Mouse (Mus musculus) hindbrain, embryonic 13.5 days (tissue): ENCODE measurements around the gene Cnot3. TPM values are rescaled to one million over a fixed set of nuclear protein-coding genes. Genes with fewer than 3 reads are reported as not detected.
A peak's percentile ranks its signal among the peaks of the same experiment; 100 is the strongest.

ENCODE experiments used
- ATAC-seq: fragments of 200-750 bp; cut with Nextera tagmentation; 2 replicates; pipeline ENCODE4 v1.8.0; 2017; ENCODE audit warnings: moderate TSS enrichment; ENCODE audit not compliant: low FRiP score
- H3K27ac ChIP-seq: fragments of 300-500 bp; sonication (generic); 2 replicates; pipeline ENCODE4 v1.5.1; 2015; ENCODE audit warnings: inconsistent platforms, mild to moderate bottlenecking, moderate library complexity
- H3K27me3 ChIP-seq: fragments of 300-500 bp; sonication (generic); 2 replicates; pipeline ENCODE4 v1.6.1; 2015; ENCODE audit warnings: mild to moderate bottlenecking, inconsistent platforms
- H3K36me3 ChIP-seq: fragments of 300-500 bp; sonication (generic); 2 replicates; pipeline ENCODE4 v1.6.1; 2015; ENCODE audit warnings: mild to moderate bottlenecking, inconsistent platforms
- H3K4me1 ChIP-seq: fragments of 300-500 bp; sonication (generic); replicated peaks from 2 replicates; pipeline ENCODE4 v1.6.1; 2015; ENCODE audit warnings: inconsistent platforms
- H3K4me2 ChIP-seq: fragments of 300-500 bp; sonication (generic); 2 replicates; pipeline ENCODE4 v1.6.1; 2015; ENCODE audit warnings: inconsistent platforms, mild to moderate bottlenecking, moderate library complexity
- H3K4me3 ChIP-seq: fragments of 300-500 bp; sonication (generic); 2 replicates; pipeline ENCODE4 v1.5.1; 2015; ENCODE audit warnings: mild to moderate bottlenecking, inconsistent platforms
- H3K9ac ChIP-seq: fragments of 300-500 bp; sonication (generic); 2 replicates; pipeline ENCODE4 v1.6.1; 2015; ENCODE audit warnings: mild to moderate bottlenecking, inconsistent platforms
- H3K9me3 ChIP-seq: fragments of 300-500 bp; sonication (generic); 2 replicates; pipeline ENCODE4 v1.6.1; 2016; ENCODE audit warnings: inconsistent platforms
- WGBS: fragments of 180-500 bp; shearing (Covaris S2); methylation state at CpG from one replicate; pipeline ENCODE4 v1.1.7; 2015; 5-methylcytosine and 5-hydroxymethylcytosine counted together
- polyA plus RNA-seq: library from polyadenylated mRNA; unstranded; fragments of >200 nt; fragmentation: Nextera tagmentation; extraction: Ambion mirVana; gene quantifications from 2 replicates; pipeline ENCODE4 v1.2.1, GENCODE M21; 2015

Cnot3 gene
- polyA plus RNA-seq, 1 experiment from 2014 or later: 47.1 TPM

- Histone ChIP-seq H3K27ac (no peak overlapping the region), H3K9ac (no peak overlapping the region), H3K36me3 (peaks cover 93% of the 10 kb centered on the region), H3K4me1 (peaks cover 12% of the 10 kb centered on the region), H3K4me3 (no peak overlapping the region), H3K9me3 (no peaks in the 10 kb centered on the region), H3K4me2 (no peak overlapping the region), H3K27me3 (no peaks in the 10 kb centered on the region)
- 95% methylated on average over 14 of the region's 14 CpGs for WGBS
- ATAC-seq: no peak
These were observed 13.5 kb downstream of the Cnot3 start for GRCm38 (mm10) chr7:3658578-3658977.

GRCm38 (mm10) chr7:3664524-3665214 lies 19.6 kb downstream of the Cnot3 start:
- H3K4me3 ChIP-seq: peak overlapping the region; percentile 73
- WGBS: 34% methylated on average over 15 of the region's 15 CpGs
- peak overlapping the region; percentile 83 for H3K27ac ChIP-seq
- H3K9me3 ChIP-seq: no peaks in the 10 kb centered on the region
- peaks cover 32% of the 10 kb centered on the region for H3K36me3 ChIP-seq
- H3K4me2 ChIP-seq: peak overlapping the region; percentile 82
- peak; percentile 53 for ATAC-seq
- H3K9ac ChIP-seq: peak overlapping the region; percentile 75
- no peaks in the 10 kb centered on the region for H3K27me3 ChIP-seq
- H3K4me1 ChIP-seq: peaks cover 28% of the 10 kb centered on the region

GRCm38 (mm10) chr7:3665215-3666114 lies 20.4 kb downstream of the Cnot3 start, which contains the start of gene Leng1:
Leng1 (minus strand) TSS chr7:3665840.
- H3K9me3 ChIP-seq: no peaks in the 10 kb centered on the region
- no peaks in the 10 kb centered on the region for H3K27me3 ChIP-seq
- peak; percentile 99 for ATAC-seq
- 4% methylated on average over 45 of the region's 45 CpGs for WGBS
- H3K4me2 ChIP-seq: peak within 1 kb of the TSS; percentile 82
- H3K27ac ChIP-seq: peak within 1 kb of the TSS; percentile 83
- H3K36me3 ChIP-seq: peaks cover 24% of the 10 kb centered on the region
- H3K4me1 ChIP-seq: peaks cover 28% of the 10 kb centered on the region
- H3K4me3 ChIP-seq: peak within 1 kb of the TSS; percentile 73
- peak within 1 kb of the TSS; percentile 75 for H3K9ac ChIP-seq

GRCm38 (mm10) chr7:3666921-3667391 lies 21.9 kb downstream of the Cnot3 start:
- WGBS: 20% methylated on average over 14 of the region's 14 CpGs
- Histone ChIP-seq H3K4me1 (peaks cover 28% of the 10 kb centered on the region), H3K4me3 (peak overlapping the region; percentile 4; the same call in 1 of the 2 replicates), H3K27ac (no peak overlapping the region), H3K9ac (no peak overlapping the region), H3K9me3 (no peaks in the 10 kb centered on the region), H3K4me2 (no peak overlapping the region), H3K27me3 (no peaks in the 10 kb centered on the region), H3K36me3 (peaks cover 11% of the 10 kb centered on the region)
- no peak for ATAC-seq

GRCm38 (mm10) chr7:3674507-3675227 lies 29.6 kb downstream of the Cnot3 start:
- Histone ChIP-seq H3K4me2 (no peak overlapping the region), H3K27me3 (no peaks in the 10 kb centered on the region), H3K4me3 (no peak overlapping the region), H3K4me1 (no peaks in the 10 kb centered on the region), H3K9ac (no peak overlapping the region), H3K27ac (no peak overlapping the region), H3K9me3 (no peaks in the 10 kb centered on the region), H3K36me3 (peaks cover 14% of the 10 kb centered on the region)
- ATAC-seq: peak; percentile 80
- 71% methylated on average over 10 of the region's 10 CpGs for WGBS

- Histone ChIP-seq H3K9ac (no peak overlapping the region), H3K9me3 (no peaks in the 10 kb centered on the region), H3K36me3 (peaks cover 16% of the 10 kb centered on the region), H3K27me3 (no peaks in the 10 kb centered on the region), H3K27ac (no peak overlapping the region), H3K4me2 (no peak overlapping the region), H3K4me3 (no peak overlapping the region), H3K4me1 (no peaks in the 10 kb centered on the region)
- ATAC-seq: peak; percentile 12; the same call in 1 of the 2 replicates
- 78% methylated on average over 3 of the region's 3 CpGs for WGBS
These were observed 30.1 kb downstream of the Cnot3 start for GRCm38 (mm10) chr7:3675228-3675548.

- Histone ChIP-seq H3K9me3 (no peaks in the 10 kb centered on the region), H3K36me3 (peaks cover 23% of the 10 kb centered on the region), H3K4me1 (no peaks in the 10 kb centered on the region), H3K4me3 (no peak overlapping the region), H3K4me2 (no peak overlapping the region), H3K27me3 (no peaks in the 10 kb centered on the region), H3K9ac (no peak overlapping the region), H3K27ac (no peak overlapping the region)
- 85% methylated on average over 12 of the region's 12 CpGs for WGBS
- no peak for ATAC-seq
These were observed 31.3 kb downstream of the Cnot3 start for GRCm38 (mm10) chr7:3676371-3676770.

GRCm38 (mm10) chr7:3677342-3677741 lies 32.3 kb downstream of the Cnot3 start, which contains the start of gene Tmc4:
Tmc4 (minus strand) TSS chr7:3677553.
- Histone ChIP-seq H3K36me3 (peaks cover 27% of the 10 kb centered on the region), H3K4me2 (no peak within 1 kb of the TSS), H3K27me3 (no peaks in the 10 kb centered on the region), H3K27ac (no peak within 1 kb of the TSS), H3K4me1 (no peaks in the 10 kb centered on the region), H3K9me3 (no peaks in the 10 kb centered on the region), H3K4me3 (no peak within 1 kb of the TSS), H3K9ac (no peak within 1 kb of the TSS)
- 53% methylated on average over 9 of the region's 9 CpGs for WGBS
- ATAC-seq: no peak

GRCm38 (mm10) chr7:3683908-3684550 lies 39.0 kb downstream of the Cnot3 start:
- WGBS: 58% methylated on average over 10 of the region's 10 CpGs
- no peak overlapping the region for H3K4me2 ChIP-seq
- peaks cover 57% of the 10 kb centered on the region for H3K36me3 ChIP-seq
- H3K27me3 ChIP-seq: no peaks in the 10 kb centered on the region
- no peaks in the 10 kb centered on the region for H3K9me3 ChIP-seq
- H3K27ac ChIP-seq: peak overlapping the region; percentile 65
- H3K4me1 ChIP-seq: peaks cover 26% of the 10 kb centered on the region
- 0 out of 2 replicates have a peak overlapping the region, but pooled peaks have one; percentile 35 for H3K9ac ChIP-seq
- ATAC-seq: peak; percentile 74
- H3K4me3 ChIP-seq: no peak overlapping the region

- WGBS: 67% methylated on average over 8 of the region's 8 CpGs
- peak; percentile 10; the same call in 1 of the 2 replicates for ATAC-seq
These were observed 39.6 kb downstream of the Cnot3 start for GRCm38 (mm10) chr7:3684698-3685097.

GRCm38 (mm10) chr7:3685400-3686187 lies 40.5 kb downstream of the Cnot3 start:
- Histone ChIP-seq H3K27me3 (no peaks in the 10 kb centered on the region), H3K36me3 (peaks cover 48% of the 10 kb centered on the region), H3K27ac (peak overlapping the region; percentile 65; the same call in 1 of the 2 replicates), H3K9me3 (no peaks in the 10 kb centered on the region), H3K4me2 (no peak overlapping the region), H3K4me1 (peaks cover 26% of the 10 kb centered on the region), H3K4me3 (no peak overlapping the region), H3K9ac (no peak overlapping the region)
- ATAC-seq: no peak
- 82% methylated on average over 31 of the region's 31 CpGs for WGBS

More at GRCm38 (mm10) chr7:3684698-3685097, 39.6 kb downstream of the Cnot3 start:
- peak overlapping the region; percentile 65 for H3K27ac ChIP-seq
- no peak overlapping the region for H3K4me3 ChIP-seq
- no peak overlapping the region for H3K4me2 ChIP-seq
- peaks cover 26% of the 10 kb centered on the region for H3K4me1 ChIP-seq
- peaks cover 54% of the 10 kb centered on the region for H3K36me3 ChIP-seq
- no peaks in the 10 kb centered on the region for H3K9me3 ChIP-seq
- H3K9ac ChIP-seq: no peak overlapping the region
- H3K27me3 ChIP-seq: no peaks in the 10 kb centered on the region
